15 mouse cellular contexts compared by ENCODE assay signal in the genomic region with DNA sequence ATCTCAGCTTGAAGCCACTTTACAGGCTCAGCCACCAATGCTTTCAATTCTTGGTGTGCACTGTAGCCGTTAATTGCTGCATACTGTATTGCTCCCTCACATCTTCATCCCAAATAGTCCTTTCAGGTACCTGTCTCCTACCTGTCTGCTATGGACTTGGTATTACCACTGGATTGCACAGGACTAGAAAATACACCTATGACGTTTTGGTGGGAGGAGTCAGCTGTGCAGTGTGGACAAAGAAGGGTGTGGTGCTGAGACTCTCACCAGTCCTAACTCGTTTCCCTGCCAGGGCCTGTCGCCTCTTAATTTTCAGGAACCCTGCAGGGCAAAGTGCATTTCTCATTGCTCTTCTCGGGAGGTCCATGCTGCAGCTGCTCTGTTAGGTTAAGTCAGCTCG. TPM values are rescaled to one million over a fixed set of nuclear protein-coding genes. Genes with fewer than 3 reads are reported as not detected.
A peak's percentile ranks its signal among the peaks of the same experiment; 100 is the strongest.
DNase-seq lines count a peak whose midpoint lies in the region; ATAC-seq and TF ChIP-seq lines count a peak whose summit lies in the region.
"Had no signal": no experiment of that assay in that cellular context is flagged by ENCODE, and none has a peak within 500 bp of the region (broad histone marks: within the 10 kb centered on the region; RNA-seq: fewer than 3 reads in every experiment).

No protein-coding gene starts in this region.

- no peak overlapping the region for H3K27ac ChIP-seq in liver, adult 2 months (replicated peaks; ENCODE audit: insufficient read depth, low read depth, low read length)
- H3K27ac ChIP-seq in liver, embryonic 11.5 days (ENCODE audit: low read depth, low read length) = no peak overlapping the region
- H3K27ac ChIP-seq in kidney, adult 2 months (ENCODE audit: insufficient read depth, low read depth, low read length) = no peak overlapping the region
- H3K27ac ChIP-seq in forebrain, embryonic 14.5 days (ENCODE audit: low read depth, low read length) = no peak overlapping the region
- H3K27ac ChIP-seq: forebrain, embryonic 13.5 days; heart, embryonic 10.5 days; hindbrain, embryonic 14.5 days had no signal

- WGBS in liver, adult 2 months = 37% methylated on average over 6 of the region's 6 CpGs
- 76% methylated on average over 6 of the region's 6 CpGs for WGBS in liver, embryonic 11.5 days
- 33% methylated on average over 6 of the region's 6 CpGs for WGBS in kidney, adult 2 months
- 66% methylated on average over 6 of the region's 6 CpGs for WGBS in forebrain, embryonic 14.5 days

- H3K4me1 ChIP-seq in liver, adult 2 months (ENCODE audit: control insufficient read depth, insufficient read depth, low read length) = peaks cover 4% of the 10 kb centered on the region
- peaks cover 2% of the 10 kb centered on the region; the same call in 1 of the 2 replicates for H3K4me1 ChIP-seq in liver, embryonic 11.5 days (replicated peaks; ENCODE audit: control insufficient read depth, insufficient read depth, low read length)
- peaks cover 8% of the 10 kb centered on the region for H3K4me1 ChIP-seq in kidney, adult 2 months (ENCODE audit: control insufficient read depth, insufficient read depth, low read length)
- no peaks in the 10 kb centered on the region for H3K4me1 ChIP-seq in forebrain, embryonic 14.5 days (ENCODE audit: control insufficient read depth, insufficient read depth, low read length)
- H3K4me1 ChIP-seq: forebrain, embryonic 13.5 days had no signal

- no peak for TF ChIP-seq CTCF in liver, adult 2 months (IDR thresholded peaks at IDR 0.05; ENCODE audit: low read depth, low read length)
- no peak for TF ChIP-seq CTCF in kidney, adult 2 months (conservative IDR thresholded peaks at IDR 0.05; ENCODE audit: insufficient read depth, insufficient read length, low read depth, low read length)

- TF ChIP-seq POLR2A in liver, adult 2 months (IDR thresholded peaks at IDR 0.05; ENCODE audit: extremely low read depth, insufficient read depth, low read length) = no peak
- TF ChIP-seq POLR2A in kidney, adult 2 months (IDR thresholded peaks at IDR 0.05; ENCODE audit: low read depth, low read length) = no peak

- peaks cover 11% of the 10 kb centered on the region for H3K36me3 ChIP-seq in liver, adult 2 months (ENCODE audit: control insufficient read depth, insufficient read depth, low read length)
- peaks cover 7% of the 10 kb centered on the region; the same call in 1 of the 2 replicates for H3K36me3 ChIP-seq in liver, embryonic 11.5 days (ENCODE audit: control insufficient read depth, insufficient read depth, low read length)
- H3K36me3 ChIP-seq in kidney, adult 2 months (ENCODE audit: control insufficient read depth, insufficient read depth, low read length) = no peaks in the 10 kb centered on the region
- peaks cover 32% of the 10 kb centered on the region for H3K36me3 ChIP-seq in forebrain, embryonic 14.5 days (ENCODE audit: control insufficient read depth, insufficient read depth, low read length)

- H3K9me3 ChIP-seq in liver, embryonic 11.5 days (ENCODE audit: control insufficient read depth, low read length) = no peaks in the 10 kb centered on the region
- H3K9me3 ChIP-seq in forebrain, embryonic 14.5 days (replicated peaks; ENCODE audit: control insufficient read depth, low read length) = no peaks in the 10 kb centered on the region
- H3K9me3 ChIP-seq: forebrain, embryonic 13.5 days; heart, embryonic 10.5 days had no signal

- H3K9ac ChIP-seq in liver, adult 2 months (ENCODE audit: low read depth, low read length) = no peak overlapping the region
- no peak overlapping the region for H3K9ac ChIP-seq in liver, embryonic 11.5 days (ENCODE audit: low read depth, low read length)
- no peak overlapping the region for H3K9ac ChIP-seq in forebrain, embryonic 14.5 days (ENCODE audit: low read length)
- H3K9ac ChIP-seq: forebrain, embryonic 13.5 days; hindbrain, embryonic 14.5 days; lung, embryonic 14.5 days had no signal

- H3K79me2 ChIP-seq in liver, adult 2 months (ENCODE audit: control insufficient read depth, insufficient read depth, low read length) = peaks cover 16% of the 10 kb centered on the region; the same call in 1 of the 2 replicates

- no peak overlapping the region for H3K4me3 ChIP-seq in liver, adult 2 months (ENCODE audit: insufficient read depth, low read depth, low read length)
- H3K4me3 ChIP-seq in liver, embryonic 11.5 days (ENCODE audit: low read depth, low read length) = no peak overlapping the region
- no peak overlapping the region for H3K4me3 ChIP-seq in kidney, adult 2 months (ENCODE audit: insufficient read depth, low read depth, low read length)
- H3K4me3 ChIP-seq in forebrain, embryonic 14.5 days (ENCODE audit: low read depth, low read length) = no peak overlapping the region
- H3K4me3 ChIP-seq: forebrain, embryonic 13.5 days; heart, embryonic 10.5 days had no signal

- H3K4me2 ChIP-seq in liver, embryonic 11.5 days = no peak overlapping the region
- no peak overlapping the region for H3K4me2 ChIP-seq in forebrain, embryonic 14.5 days (ENCODE audit: low read length)
- H3K4me2 ChIP-seq: forebrain, embryonic 13.5 days; hindbrain, embryonic 14.5 days; lung, embryonic 14.5 days had no signal

- DNase-seq in liver, adult 2 months (ENCODE audit: extremely low read depth, low read depth, low spot score) = peak; percentile 60
- no peak for DNase-seq in liver, embryonic 11.5 days (ENCODE audit: low spot score)
- peak; percentile 79 for DNase-seq in ZHBTc4 (ENCODE audit: low read depth, low spot score)
- peak; percentile 74 for DNase-seq in kidney, adult 2 months
- peak; percentile 64 for DNase-seq in lung, postnatal 36 days
- DNase-seq in adrenal gland, adult 18-20 months (ENCODE audit: low spot score in 2 of 2) = no peak
- no peak for DNase-seq in forebrain, embryonic 14.5 days (ENCODE audit: low spot score)
- DNase-seq: adrenal gland, postnatal 14 days; lung, embryonic 14.5 days had no signal

- no peaks in the 10 kb centered on the region for H3K27me3 ChIP-seq in liver, adult 2 months (ENCODE audit: control insufficient read depth, insufficient read depth, low read length)
- H3K27me3 ChIP-seq in liver, embryonic 11.5 days (replicated peaks; ENCODE audit: control insufficient read depth, insufficient read depth, low read length) = no peaks in the 10 kb centered on the region
- H3K27me3 ChIP-seq in kidney, adult 2 months (replicated peaks; ENCODE audit: control insufficient read depth, insufficient read depth, low read length) = no peaks in the 10 kb centered on the region
- H3K27me3 ChIP-seq in forebrain, embryonic 14.5 days (replicated peaks; ENCODE audit: control insufficient read depth, insufficient read depth, low read length) = no peaks in the 10 kb centered on the region
- H3K27me3 ChIP-seq: forebrain, embryonic 13.5 days had no signal

- no peak for ATAC-seq in liver, embryonic 11.5 days (replicated peaks; ENCODE audit: low FRiP score)
- no peak for ATAC-seq in forebrain, embryonic 14.5 days
- ATAC-seq in megakaryocyte, adult 5-6 weeks (ENCODE audit: poor library complexity, severe bottlenecking) = no peak
- ATAC-seq: forebrain, embryonic 13.5 days had no signal

RNA-seq across cellular contexts. Expression of a gene that starts 25.7 kb away (rescaled TPM):
- total RNA-seq in liver, adult 2 months (2014; rRNA removed) = 0.07 and 0.09 TPM in 2 replicates
- 0.17 and 0.34 TPM in 2 replicates for polyA plus RNA-seq in liver, adult 2 months (2012; rRNA removed)
- 0.18 and 0.25 TPM in 2 replicates for polyA plus RNA-seq in liver, embryonic 11.5 days (2014; fragmentation: Nextera tagmentation; extraction: Ambion mirVana)
- 7.7 and 10.3 TPM in 2 replicates for polyA plus RNA-seq in kidney, adult 2 months (2012; rRNA removed)
- total RNA-seq in adrenal gland, adult 18-20 months (2021) = under 1 TPM; 0.32 to 0.66 TPM
- polyA plus RNA-seq in forebrain, embryonic 14.5 days (2014; fragmentation: Nextera tagmentation; extraction: Ambion mirVana) = 0.26 and 0.38 TPM in 2 replicates
- total RNA-seq in megakaryocyte, adult 5-6 weeks (2015) = 0.27 and 0.96 TPM in 2 replicates
- 0.04 and 0.37 TPM in 2 replicates for total RNA-seq in megakaryocyte, adult 5-6 weeks (2017)

RNA-seq across cellular contexts. Expression of a gene that starts 27.6 kb away (rescaled TPM):
- total RNA-seq in liver, adult 2 months (2014; rRNA removed) = 0.27 and 1.0 TPM in 2 replicates
- polyA plus RNA-seq in liver, adult 2 months (2012; rRNA removed) = 1.6 and 3.7 TPM in 2 replicates
- 1.1 and 1.9 TPM in 2 replicates for polyA plus RNA-seq in liver, embryonic 11.5 days (2014; fragmentation: Nextera tagmentation; extraction: Ambion mirVana)
- polyA plus RNA-seq in kidney, adult 2 months (2012; rRNA removed) = 372 and 440 TPM in 2 replicates
- 1 to 10 TPM; 1.8 to 2.2 TPM for total RNA-seq in adrenal gland, adult 18-20 months (2021)
- 4.0 and 5.0 TPM in 2 replicates for polyA plus RNA-seq in forebrain, embryonic 14.5 days (2014; fragmentation: Nextera tagmentation; extraction: Ambion mirVana)
- 4.1 and 6.1 TPM in 2 replicates for total RNA-seq in megakaryocyte, adult 5-6 weeks (2015)
- 1.7 and 2.3 TPM in 2 replicates for total RNA-seq in megakaryocyte, adult 5-6 weeks (2017)

RNA-seq across cellular contexts. Expression of a gene that starts 28.3 kb away (rescaled TPM):
- total RNA-seq in liver, adult 2 months (2014; rRNA removed) = 0.09 and 0.20 TPM in 2 replicates
- polyA plus RNA-seq in liver, adult 2 months (2012; rRNA removed) = 0.04 and 0.06 TPM in 2 replicates
- not detected in 2 replicates for polyA plus RNA-seq in liver, embryonic 11.5 days (2014; fragmentation: Nextera tagmentation; extraction: Ambion mirVana)
- 0.12 and 0.14 TPM in 2 replicates for polyA plus RNA-seq in kidney, adult 2 months (2012; rRNA removed)
- total RNA-seq in adrenal gland, adult 18-20 months (2021) = not detected
- polyA plus RNA-seq in forebrain, embryonic 14.5 days (2014; fragmentation: Nextera tagmentation; extraction: Ambion mirVana) = 0.06 TPM in 1 of 2 replicates, not detected in the other
- not detected in 2 replicates for total RNA-seq in megakaryocyte, adult 5-6 weeks (2015)
- not detected in 2 replicates for total RNA-seq in megakaryocyte, adult 5-6 weeks (2017)
- total RNA-seq: neutrophil, adult 5-6 weeks had no signal
- polyA plus RNA-seq: heart, embryonic 10.5 days had no signal

RNA-seq across cellular contexts. Expression of a gene that starts 32.6 kb away (rescaled TPM):
- 31.6 and 44.7 TPM in 2 replicates for total RNA-seq in liver, adult 2 months (2014; rRNA removed)
- polyA plus RNA-seq in liver, adult 2 months (2012; rRNA removed) = 82.2 and 97.1 TPM in 2 replicates
- polyA plus RNA-seq in liver, embryonic 11.5 days (2014; fragmentation: Nextera tagmentation; extraction: Ambion mirVana) = 47.9 and 52.9 TPM in 2 replicates
- 99.8 and 127 TPM in 2 replicates for polyA plus RNA-seq in kidney, adult 2 months (2012; rRNA removed)
- 10 to 100 TPM; 56.7 to 68.6 TPM for total RNA-seq in adrenal gland, adult 18-20 months (2021)
- polyA plus RNA-seq in forebrain, embryonic 14.5 days (2014; fragmentation: Nextera tagmentation; extraction: Ambion mirVana) = 75.3 and 93.1 TPM in 2 replicates
- 16.1 and 20.5 TPM in 2 replicates for total RNA-seq in megakaryocyte, adult 5-6 weeks (2015)
- 32.9 and 35.6 TPM in 2 replicates for total RNA-seq in megakaryocyte, adult 5-6 weeks (2017)

RNA-seq across cellular contexts. Expression of a gene that starts 32.7 kb away (rescaled TPM):
- total RNA-seq in liver, adult 2 months (2014; rRNA removed) = not detected in 2 replicates
- polyA plus RNA-seq in liver, adult 2 months (2012; rRNA removed) = not detected in 2 replicates
- polyA plus RNA-seq in liver, embryonic 11.5 days (2014; fragmentation: Nextera tagmentation; extraction: Ambion mirVana) = 0.12 TPM in 1 of 2 replicates, not detected in the other
- polyA plus RNA-seq in kidney, adult 2 months (2012; rRNA removed) = 0.05 and 0.27 TPM in 2 replicates
- total RNA-seq in adrenal gland, adult 18-20 months (2021) = not detected
- polyA plus RNA-seq in forebrain, embryonic 14.5 days (2014; fragmentation: Nextera tagmentation; extraction: Ambion mirVana) = 0.13 and 0.41 TPM in 2 replicates
- not detected in 2 replicates for total RNA-seq in megakaryocyte, adult 5-6 weeks (2015)
- total RNA-seq in megakaryocyte, adult 5-6 weeks (2017) = not detected in 2 replicates
- total RNA-seq: adrenal gland, postnatal 14 days; left cerebral cortex, postnatal 14 days; neutrophil, adult 5-6 weeks had no signal
- polyA plus RNA-seq: forebrain, embryonic 13.5 days; heart, embryonic 10.5 days; hindbrain, embryonic 14.5 days; lung, embryonic 14.5 days had no signal

Comparison
In these comparisons a context has a peak if more than half of its experiments do, and no peak if none do; other contexts are left out.
1. DNase-seq: peak in liver, adult 2 months (single experiment), ZHBTc4 (single experiment), kidney, adult 2 months (single experiment) and lung, postnatal 36 days (single experiment); none in liver, embryonic 11.5 days (single experiment), adrenal gland, adult 18-20 months (0 of 2) and forebrain, embryonic 14.5 days (single experiment).
2. RNA of a gene that starts 27.6 kb away (polyA plus RNA-seq): 372 to 440 TPM in kidney, adult 2 months; 4.0 to 5.0 TPM in forebrain, embryonic 14.5 days, 1.6 to 3.7 TPM in liver, adult 2 months and 1.1 to 1.9 TPM in liver, embryonic 11.5 days; every median in the first group is over 10 times any median in the second.